Mouse (Mus musculus) left cerebral cortex, postnatal 4 days (tissue): ENCODE measurements around the gene Kif21a. TPM values are rescaled to one million over a fixed set of nuclear protein-coding genes. Genes with fewer than 3 reads are reported as not detected.
A peak's percentile ranks its signal among the peaks of the same experiment; 100 is the strongest.

Experiments
- DNase-seq: peaks from one replicate; pipeline ENCODE4 v3.0.0-alpha.2; 2022
- intact Hi-C: fragments of 180-260 bp; cut with DNase I; formaldehyde crosslinking; loops from one replicate; pipeline ENCODE4 v1.15.1; 2025
- total RNA-seq, 2 experiments: library from RNA; stranded (reverse); gene quantifications; 2 replicates each; pipeline ENCODE4 v1.2.3; 2021

The Kif21a gene
- total RNA-seq, 2 experiments from 2014 or later: 69.9 to 70.0 TPM

DNA sequence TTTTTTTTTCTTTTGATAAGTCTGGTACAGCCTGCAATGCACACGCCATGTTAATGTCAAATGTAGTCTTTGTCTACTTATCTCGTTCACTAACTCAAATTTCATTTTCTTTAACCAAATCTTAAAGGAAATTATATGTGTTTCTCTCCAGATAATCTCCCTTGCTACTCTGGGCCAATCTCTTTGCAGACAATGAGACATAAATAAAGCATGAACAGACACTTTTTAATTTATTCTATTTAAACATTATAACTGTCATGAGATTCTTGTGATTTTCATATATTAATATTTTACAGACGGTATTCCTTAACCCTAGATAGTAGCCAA lies 30.9 kb downstream of the Kif21a start:
- intact Hi-C loops: no loop called here
- no peak for DNase-seq

- intact Hi-C loops: no loop called here
- peak; percentile 58 for DNase-seq
Measured at GRCm38 (mm10) chr15:91018161-91018860, 31.4 kb downstream of the Kif21a start.

- DNase-seq: peak; percentile 36
- intact Hi-C loops: no loop called here
Measured at GRCm38 (mm10) chr15:91017261-91018160, 32.2 kb downstream of the Kif21a start.

DNA sequence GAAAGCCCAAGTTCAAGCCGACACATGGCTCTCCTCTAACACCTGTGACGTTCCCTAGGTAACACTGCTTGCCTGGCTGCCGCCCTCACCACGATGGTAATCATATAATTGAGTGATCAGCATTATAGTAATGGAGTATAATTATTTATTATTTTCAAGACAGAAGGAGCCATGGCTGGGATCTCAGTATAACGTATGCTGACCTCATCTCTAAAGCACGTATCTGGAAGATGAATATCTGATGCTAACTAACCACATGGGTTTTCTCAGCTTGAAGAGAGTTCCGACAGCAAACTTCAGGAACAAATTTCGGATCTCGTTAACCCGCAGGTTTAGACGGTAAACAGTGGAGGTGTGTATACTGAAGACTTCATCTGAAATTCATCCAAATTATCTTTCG lies 33.4 kb downstream of the Kif21a start:
- intact Hi-C loops: no loop called here
- DNase-seq: no peak

DNA sequence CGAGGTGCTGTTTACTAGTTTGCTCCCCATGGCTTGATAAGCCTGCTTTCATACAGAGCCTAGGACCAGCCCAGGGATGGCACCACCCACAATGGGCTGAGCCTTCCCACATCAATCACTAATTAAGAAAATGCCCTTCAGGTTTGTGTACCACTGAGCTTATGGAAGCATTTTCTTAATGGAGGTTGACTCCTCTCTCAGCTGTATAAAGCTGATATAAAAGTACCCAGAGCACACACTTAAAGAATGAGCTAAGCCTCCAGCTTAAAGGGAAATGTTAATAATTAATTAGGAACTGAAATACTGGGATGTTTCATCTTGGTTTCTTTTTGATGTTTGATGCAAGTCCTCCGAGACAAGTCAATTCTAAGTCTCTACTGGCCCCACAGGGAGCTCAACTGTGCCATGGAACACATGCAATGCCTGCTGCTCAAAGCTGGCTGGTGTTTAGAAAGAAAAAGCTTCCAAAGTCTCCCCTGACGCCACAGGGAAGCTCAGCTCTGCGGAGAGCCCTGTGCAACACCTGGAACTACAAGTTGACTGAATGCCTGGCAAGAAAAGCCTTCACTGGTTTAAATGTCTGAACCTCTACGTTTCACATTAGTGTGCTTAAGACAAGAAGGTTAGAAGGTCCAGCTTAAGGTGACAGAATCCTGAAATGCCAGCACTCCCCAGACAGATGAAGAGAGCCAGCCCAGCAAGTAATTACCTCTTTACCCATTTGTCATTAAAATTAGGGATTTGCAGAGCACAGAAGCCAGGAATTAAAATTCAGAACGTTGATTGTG lies 36.8 kb downstream of the Kif21a start:
- no peak for DNase-seq
- intact Hi-C loops: no loop called here

- no peak for DNase-seq
- intact Hi-C loops: no loop called here
Measured at GRCm38 (mm10) chr15:91010218-91010617, 39.5 kb downstream of the Kif21a start.

GRCm38 (mm10) chr15:91007123-91007830 lies 42.5 kb downstream of the Kif21a start:
- intact Hi-C loops: no loop called here
- DNase-seq: no peak

GRCm38 (mm10) chr15:91004726-91005125 lies 45.0 kb downstream of the Kif21a start:
- DNase-seq: no peak
- intact Hi-C loops: no loop called here

- intact Hi-C loops: no loop called here
- DNase-seq: no peak
Measured at GRCm38 (mm10) chr15:91001037-91001616, 48.6 kb downstream of the Kif21a start.

GRCm38 (mm10) chr15:91000280-91001036 lies 49.3 kb downstream of the Kif21a start:
- DNase-seq: no peak
- intact Hi-C loops: no loop called here

DNA sequence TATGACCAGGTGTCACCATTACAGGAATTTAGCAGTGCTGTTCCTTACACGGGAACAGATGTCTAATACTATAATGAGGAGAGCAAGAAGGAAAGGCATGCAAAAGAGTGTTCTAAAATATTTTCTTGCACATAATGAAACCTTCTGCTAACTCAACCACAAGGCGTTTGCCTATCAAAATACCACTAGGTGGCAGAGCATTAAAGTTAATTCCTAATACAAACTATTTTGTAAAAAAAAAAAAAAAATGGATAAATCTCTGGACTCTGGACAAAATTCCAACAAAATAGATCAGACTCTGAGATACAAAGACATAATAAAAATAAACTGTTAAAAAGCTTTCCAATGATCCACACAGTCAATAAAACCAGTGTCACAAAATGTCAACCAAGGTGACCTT lies 56.9 kb downstream of the Kif21a start:
- no peak for DNase-seq
- intact Hi-C loops: loop anchor here (10.0 kb wide), 2 partner anchors 302 to 762 kb away; no protein-coding TSS in a partner anchor

GRCm38 (mm10) chr15:90992388-90992787 lies 57.4 kb downstream of the Kif21a start:
- DNase-seq: no peak
- intact Hi-C loops: loop anchor here (10.0 kb wide), 2 partner anchors 302 to 762 kb away; no protein-coding TSS in a partner anchor

- intact Hi-C loops: loop anchor here (10.0 kb wide), 2 partner anchors 303 to 763 kb away; no protein-coding TSS in a partner anchor
- DNase-seq: no peak
Measured at GRCm38 (mm10) chr15:90991843-90992242, 57.9 kb downstream of the Kif21a start.

- DNase-seq: no peak
Measured at GRCm38 (mm10) chr15:90987714-90988250, 62.0 kb downstream of the Kif21a start.

DNA sequence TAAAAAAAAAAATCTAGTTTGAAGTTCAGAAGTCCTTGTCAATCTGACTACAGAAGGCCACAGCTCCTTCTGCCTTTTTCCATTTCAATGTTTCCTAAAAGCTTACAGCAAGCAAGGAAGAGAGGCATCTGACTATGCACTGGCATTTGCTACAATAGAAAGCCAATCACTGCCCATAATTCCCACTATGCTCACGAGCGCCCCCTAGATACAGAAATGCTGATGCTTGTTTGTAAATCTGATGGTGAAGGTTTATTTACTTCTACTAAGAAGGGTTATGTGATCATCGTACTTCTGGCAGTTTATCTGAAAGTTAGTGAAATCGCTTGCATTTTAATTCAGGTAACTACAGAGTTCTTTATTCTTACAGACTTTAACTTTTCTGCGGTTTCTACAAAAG lies 73.8 kb downstream of the Kif21a start:
- DNase-seq: no peak
- intact Hi-C loops: no loop called here

More at GRCm38 (mm10) chr15:90987714-90988250, 62.0 kb downstream of the Kif21a start:
- intact Hi-C loops: no loop called here

GRCm38 (mm10) chr15:90971914-90972767 lies 77.6 kb downstream of the Kif21a start:
- no peak for DNase-seq
- intact Hi-C loops: no loop called here

DNA sequence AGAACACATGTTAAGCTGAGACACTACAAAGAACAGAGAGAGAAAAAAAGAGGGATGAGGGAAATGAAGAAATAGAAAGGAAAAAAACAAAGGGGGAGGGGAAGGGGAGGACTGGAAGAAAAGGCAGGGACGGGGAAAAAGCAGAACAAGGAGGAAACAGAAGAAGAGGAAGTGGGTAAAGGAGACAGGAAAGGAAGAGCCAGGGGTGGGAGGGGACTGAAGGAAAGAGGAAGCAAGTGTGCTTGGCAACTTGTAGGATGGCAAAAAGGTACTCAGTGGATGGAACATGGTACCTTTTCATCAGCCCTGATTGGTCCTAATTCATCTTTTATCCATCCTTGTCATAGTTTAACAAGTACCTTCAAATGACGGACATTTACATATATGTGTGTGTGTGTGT lies 86.4 kb downstream of the Kif21a start:
- intact Hi-C loops: no loop called here
- no peak for DNase-seq

- intact Hi-C loops: no loop called here
- DNase-seq: no peak
Measured at GRCm38 (mm10) chr15:90962548-90962947, 87.2 kb downstream of the Kif21a start.
